Mouse (Mus musculus) ZHBTc4 (cell line): ENCODE data around the gene Nek8.

Experiments used
- DNase-seq: peaks from one replicate; pipeline ENCODE4 v3.0.0-alpha.2; 2011; ENCODE audit warnings: low read depth, low spot score

The Nek8 gene

DNA sequence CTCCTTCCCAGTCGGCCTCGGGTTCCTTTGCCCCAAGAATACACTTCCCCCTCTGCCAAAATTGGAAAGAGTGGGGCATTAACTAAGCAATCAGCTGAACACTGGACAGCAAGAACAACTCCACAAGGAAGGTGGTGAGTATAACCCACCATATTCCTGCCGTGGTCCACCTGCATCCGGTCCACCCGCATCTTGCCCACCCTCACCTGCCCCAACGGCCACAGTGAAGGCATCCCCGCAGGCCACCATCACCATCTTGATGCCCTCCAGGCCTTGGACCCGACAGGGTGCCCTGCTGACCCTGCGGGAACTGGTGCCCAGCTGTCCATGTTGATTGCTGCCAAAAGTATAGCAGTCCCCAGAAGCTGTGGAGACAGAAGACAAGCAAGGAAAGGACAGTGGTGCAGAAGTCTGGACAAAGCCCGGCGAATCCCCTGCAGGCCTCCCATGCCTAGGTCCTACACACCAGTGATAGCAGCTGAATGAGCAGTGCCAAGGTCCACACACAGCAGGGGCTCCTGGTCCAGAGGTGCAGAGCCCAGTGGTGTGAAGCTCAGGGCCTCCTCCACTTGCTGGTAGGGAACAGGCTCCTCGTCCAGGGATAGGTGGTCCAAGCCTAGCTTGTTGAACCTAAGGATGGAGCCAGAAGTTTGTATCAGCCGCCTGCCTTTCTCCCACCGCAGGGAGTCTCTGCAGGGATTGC is 9.1 kb downstream of the Nek8 start:
- no peak for DNase-seq

DNA sequence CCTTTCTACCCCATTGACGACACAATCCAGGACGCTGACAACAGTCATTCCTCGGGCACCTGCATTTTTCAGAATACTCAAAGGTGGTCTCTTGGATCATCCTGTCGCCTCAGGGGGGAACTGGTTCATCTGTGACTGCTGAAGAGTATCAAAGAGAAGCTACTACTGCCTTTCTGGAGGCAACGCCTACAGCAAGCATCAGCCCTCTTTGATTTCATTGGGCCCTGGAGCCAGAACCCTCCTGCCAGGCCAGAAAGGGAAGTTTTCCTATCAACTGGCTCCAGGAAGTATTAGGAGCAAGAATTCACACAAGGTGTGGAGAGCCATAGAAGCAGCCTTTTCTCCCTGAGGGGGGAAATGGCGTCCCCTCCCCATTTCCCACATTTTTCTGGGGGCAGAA is 9.8 kb downstream of the Nek8 start:
- DNase-seq: peak; percentile 73

DNA sequence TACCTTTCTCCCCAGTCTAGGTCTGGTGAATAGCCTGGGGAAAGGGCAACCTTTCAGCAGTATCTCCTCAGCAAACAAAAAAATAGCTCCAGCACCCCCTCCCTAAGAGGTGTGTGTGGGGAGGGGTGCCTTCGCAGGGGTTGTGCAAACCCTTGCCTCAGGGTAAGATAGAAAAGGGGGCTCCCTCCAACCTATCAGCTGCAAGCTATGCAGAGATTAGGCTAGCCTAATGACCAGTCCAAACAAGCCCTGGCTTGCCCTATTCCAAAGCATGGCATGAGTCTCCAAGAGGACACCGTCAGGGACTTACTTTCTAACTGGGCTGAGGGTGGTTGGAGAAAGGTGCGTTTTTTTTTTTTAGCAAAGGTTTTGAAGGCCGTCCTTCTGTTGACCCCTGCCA is 10.3 kb downstream of the Nek8 start:
- DNase-seq: no peak

DNA sequence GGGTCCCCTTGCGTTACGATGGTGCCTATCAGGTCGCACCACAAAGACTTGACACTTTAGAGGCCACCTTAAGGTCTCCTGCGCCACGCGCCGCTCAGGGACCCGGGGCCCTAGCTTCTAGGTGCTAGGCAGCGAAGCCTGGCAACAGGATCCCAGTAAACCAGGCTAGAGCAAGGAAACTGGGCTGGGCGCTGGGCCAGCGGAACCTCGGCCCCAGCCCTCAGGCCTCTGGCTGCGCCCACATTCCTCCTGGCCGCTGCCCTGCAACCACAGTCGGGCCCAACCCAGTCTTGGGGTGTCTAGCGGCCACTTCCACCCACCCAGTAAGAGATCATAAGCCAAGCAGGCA is 10.7 kb downstream of the Nek8 start:
- no peak for DNase-seq

DNA sequence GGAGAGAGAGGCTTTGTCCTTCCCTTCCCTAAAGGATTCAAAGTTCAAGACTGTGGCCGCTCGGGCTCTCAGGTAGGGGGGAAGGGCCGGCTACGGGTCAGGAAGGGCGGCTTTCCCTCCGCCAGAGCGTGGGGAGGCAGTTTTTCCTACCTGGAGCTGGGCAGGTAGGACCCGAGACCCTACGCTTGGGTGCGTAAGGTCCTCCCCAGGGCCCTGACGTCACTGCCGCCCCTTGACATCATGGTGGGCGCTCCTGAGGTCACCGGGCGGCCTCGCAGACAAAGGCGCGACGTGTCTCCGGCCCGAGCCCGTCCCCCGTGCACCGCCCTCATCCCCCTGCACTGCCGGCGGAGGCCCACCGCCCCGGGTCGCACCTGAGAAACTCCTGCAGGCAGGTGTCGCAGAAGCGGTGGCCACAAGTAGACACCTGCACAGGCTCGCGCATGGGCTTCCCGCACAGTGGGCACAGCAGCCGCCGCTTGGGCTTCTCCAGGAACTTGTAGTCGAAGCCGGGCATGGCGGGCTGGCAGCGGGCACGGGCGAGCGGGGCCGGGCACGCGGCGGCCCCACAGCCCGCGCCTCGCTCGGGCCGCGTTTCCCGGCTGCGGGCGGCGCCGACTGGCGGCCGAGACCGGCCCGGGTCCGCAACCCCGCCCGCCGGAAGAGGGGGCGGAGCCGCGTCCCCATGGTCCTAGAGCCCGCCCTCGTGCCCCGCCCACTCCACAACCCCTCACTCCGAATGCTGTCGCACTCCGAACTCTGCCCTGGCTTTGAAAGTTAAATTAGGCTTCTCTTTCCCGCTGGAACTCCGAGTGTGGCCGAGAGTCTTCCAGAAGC is 11.3 kb downstream of the Nek8 start, which contains the start of gene Traf4:
Gene Traf4, minus strand, starts transcription at position 666 of the 837 bp plus-strand sequence.
- DNase-seq: peak; percentile 95

GRCm38 (mm10) chr11:78164604-78164923 is 11.9 kb downstream of the Nek8 start:
- DNase-seq: no peak

- peak; percentile 89 for DNase-seq
Observed at GRCm38 (mm10) chr11:78163681-78164603, 12.5 kb downstream of the Nek8 start.

GRCm38 (mm10) chr11:78163045-78163444 is 13.4 kb downstream of the Nek8 start:
- DNase-seq: no peak

DNA sequence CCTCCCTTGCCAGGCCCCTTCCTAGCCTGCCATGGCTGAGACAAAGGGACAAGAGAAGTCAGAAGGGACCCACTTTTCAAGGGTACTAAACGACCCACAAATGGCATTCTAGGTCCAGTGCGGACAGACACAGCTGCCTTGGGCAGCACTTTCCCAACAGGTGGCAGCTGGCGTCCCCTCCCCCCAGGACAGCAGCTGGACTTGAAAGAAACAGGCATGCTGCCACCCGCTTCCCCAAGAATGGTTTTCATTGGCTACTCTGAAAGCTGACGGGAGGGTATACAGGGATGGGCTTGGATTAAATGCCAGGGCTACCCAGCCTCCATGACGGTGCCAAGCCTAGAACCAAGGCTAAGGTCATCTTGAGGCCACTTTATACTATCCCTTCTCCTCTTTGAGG is 14.0 kb downstream of the Nek8 start:
- no peak for DNase-seq

DNA sequence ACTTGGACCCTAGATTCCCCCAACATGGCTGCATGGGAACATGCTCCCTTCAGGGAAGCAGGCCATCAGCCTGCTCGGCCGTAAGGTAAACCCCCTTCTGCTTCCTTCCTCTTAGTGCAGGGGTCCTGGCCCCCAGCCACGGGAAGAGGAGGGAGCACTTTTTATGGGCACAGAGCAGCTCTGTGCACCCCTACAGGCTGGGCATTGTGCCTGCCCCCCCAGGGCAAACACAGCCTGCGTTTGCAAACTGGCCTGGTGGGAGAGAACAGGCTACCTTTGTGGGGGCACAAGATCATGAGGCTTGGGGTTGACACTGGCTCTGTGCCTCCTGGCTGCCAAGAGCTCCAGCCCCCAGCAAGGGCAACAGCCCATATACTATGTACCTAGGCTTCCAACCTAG is 14.5 kb downstream of the Nek8 start:
- no peak for DNase-seq

- no peak for DNase-seq
Observed at GRCm38 (mm10) chr11:78161169-78161568, 15.3 kb downstream of the Nek8 start.

DNA sequence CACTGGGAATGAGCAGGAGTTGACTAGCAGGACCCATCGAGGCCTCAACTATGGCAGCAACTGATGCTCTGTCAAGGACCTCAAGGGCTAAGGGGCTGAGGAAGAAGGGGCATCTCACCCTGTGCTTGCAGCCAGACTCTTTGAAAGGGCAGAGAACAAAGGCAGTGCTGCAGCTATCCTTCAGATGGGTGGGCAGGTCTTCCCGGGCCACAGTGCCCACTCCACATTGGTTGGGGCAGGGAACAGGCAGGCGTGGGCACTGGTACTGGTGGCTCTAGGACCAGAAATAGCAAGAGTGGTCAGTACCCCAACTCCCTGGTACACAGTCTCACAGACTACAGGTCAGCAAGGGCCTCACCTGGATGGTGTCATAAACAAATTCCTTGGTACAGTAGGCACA is 15.8 kb downstream of the Nek8 start:
- DNase-seq: no peak

DNA sequence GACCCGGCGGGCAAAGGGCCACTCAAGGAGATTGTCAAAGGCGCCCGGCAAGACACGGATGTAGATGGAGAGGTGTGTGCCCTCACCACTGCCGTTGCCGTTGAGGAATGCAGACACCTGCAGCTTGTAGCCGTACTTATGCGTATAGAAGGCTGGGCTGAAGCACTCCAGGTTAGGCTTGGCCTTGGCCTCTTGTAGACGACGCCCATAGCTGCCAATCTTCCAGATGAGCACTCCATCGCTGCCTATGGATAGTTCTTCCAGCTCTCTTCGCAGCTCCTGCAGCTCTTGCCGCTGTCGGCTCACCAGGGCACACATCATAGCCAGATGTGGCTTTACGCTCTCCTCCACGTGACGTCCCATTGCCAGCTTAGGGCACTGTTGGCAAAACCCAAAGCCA is 16.3 kb downstream of the Nek8 start:
- peak; percentile 32 for DNase-seq

DNA sequence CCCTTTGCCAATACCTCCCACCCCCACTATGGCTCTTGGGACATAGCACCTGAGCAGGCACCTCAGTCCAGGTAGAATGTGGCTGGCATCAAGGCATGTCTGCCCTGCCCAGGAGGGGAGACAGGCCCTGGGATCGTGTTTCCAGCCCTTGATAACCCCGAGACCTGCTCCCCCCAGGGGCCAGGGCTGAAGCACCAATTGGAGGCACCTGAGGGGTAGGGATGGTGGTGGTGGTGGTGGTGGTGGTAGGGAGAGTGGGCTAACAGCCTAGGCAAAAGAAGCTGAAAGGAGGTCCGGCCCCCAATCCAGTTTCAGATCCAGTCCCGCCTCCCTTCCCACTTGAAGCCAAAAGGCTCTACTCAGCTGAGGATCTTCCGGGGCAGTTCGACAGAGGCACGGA is 16.9 kb downstream of the Nek8 start:
- DNase-seq: peak; percentile 24

DNA sequence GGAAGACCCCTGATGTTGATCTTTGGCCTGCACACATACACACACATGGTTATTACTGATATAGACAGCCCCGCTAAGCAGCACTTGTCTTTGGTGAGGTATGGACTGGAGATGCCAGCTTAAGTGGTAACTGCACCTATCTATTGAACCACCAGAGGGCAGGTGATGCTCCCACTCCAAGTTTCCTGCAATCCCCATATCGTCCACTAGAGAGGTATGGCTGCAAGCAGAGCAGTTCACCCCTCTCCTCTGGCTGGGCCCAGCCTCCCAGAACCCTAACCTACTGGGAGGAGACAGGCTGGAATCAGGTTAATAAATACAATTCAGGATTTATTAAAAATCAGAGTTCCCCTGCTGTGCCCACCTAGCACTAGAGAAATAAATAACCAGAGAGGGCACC is 17.4 kb downstream of the Nek8 start:
- DNase-seq: peak; percentile 93

GRCm38 (mm10) chr11:78156156-78156699 is 20.2 kb downstream of the Nek8 start:
- no peak for DNase-seq

- no peak for DNase-seq
Observed at GRCm38 (mm10) chr11:78155674-78156073, 20.8 kb downstream of the Nek8 start.

- no peak for DNase-seq
Observed at GRCm38 (mm10) chr11:78153778-78154177, 22.7 kb downstream of the Nek8 start.

- no peak for DNase-seq
Observed at GRCm38 (mm10) chr11:78152299-78153231, 23.9 kb downstream of the Nek8 start.

GRCm38 (mm10) chr11:78151161-78151560 is 25.3 kb downstream of the Nek8 start:
- peak; percentile 78 for DNase-seq
